Mouse (Mus musculus): ENCODE data around the gene Scoc. TPM values are rescaled to one million over a fixed set of nuclear protein-coding genes. Genes with fewer than 3 reads are reported as not detected.

Gene Scoc
- polyA plus RNA-seq, 1 experiment from 2014 or later, result 109 TPM

DNA sequence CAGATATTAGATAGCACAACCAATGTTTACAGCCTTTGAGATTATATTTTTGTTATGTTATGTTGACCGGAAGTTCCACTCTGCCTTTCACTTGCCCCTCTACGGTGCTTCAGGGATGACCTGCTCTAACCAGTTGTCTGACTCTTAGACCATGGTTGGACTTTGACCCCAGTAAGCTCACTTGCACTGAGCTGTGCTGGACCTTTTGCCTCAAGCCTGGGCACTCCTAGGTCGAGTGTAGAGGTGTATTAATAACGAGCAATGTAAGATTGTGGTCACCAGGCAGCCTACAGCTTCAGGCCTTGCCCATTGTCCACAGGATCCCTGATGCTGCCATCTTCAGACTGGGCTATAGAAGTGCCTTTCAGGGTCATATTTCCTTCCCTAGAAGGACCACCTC lies 60.5 kb downstream of the Scoc start:
- Histone ChIP-seq H3K27ac (no peak overlapping the region), H3K27me3 (no peaks in the 10 kb centered on the region), H3K36me3 (no peaks in the 10 kb centered on the region), H3K4me3 (replicated peaks) (no peak overlapping the region), H3K4me2 (no peak overlapping the region), H3K9me3 (no peaks in the 10 kb centered on the region), H3K4me1 (replicated peaks) (no peaks in the 10 kb centered on the region), H3K9ac (replicated peaks) (no peak overlapping the region)
- WGBS, result 76% methylated on average over 4 of the region's 4 CpGs
- no peak for ATAC-seq (ENCODE audit: insufficient number of reproducible peaks, insufficient read depth, low FRiP score, low TSS enrichment, low read depth)

- WGBS, result 91% methylated on average over 6 of the region's 6 CpGs
- Histone ChIP-seq H3K9ac (replicated peaks) (no peak overlapping the region), H3K9me3 (no peaks in the 10 kb centered on the region), H3K4me3 (replicated peaks) (no peak overlapping the region), H3K27me3 (no peaks in the 10 kb centered on the region), H3K4me2 (no peak overlapping the region), H3K27ac (no peak overlapping the region), H3K4me1 (replicated peaks) (no peaks in the 10 kb centered on the region), H3K36me3 (no peaks in the 10 kb centered on the region)
- ATAC-seq (ENCODE audit: insufficient number of reproducible peaks, insufficient read depth, low FRiP score, low TSS enrichment, low read depth), result no peak
These were observed 61.5 kb downstream of the Scoc start for GRCm38 (mm10) chr8:83396680-83397079.

DNA sequence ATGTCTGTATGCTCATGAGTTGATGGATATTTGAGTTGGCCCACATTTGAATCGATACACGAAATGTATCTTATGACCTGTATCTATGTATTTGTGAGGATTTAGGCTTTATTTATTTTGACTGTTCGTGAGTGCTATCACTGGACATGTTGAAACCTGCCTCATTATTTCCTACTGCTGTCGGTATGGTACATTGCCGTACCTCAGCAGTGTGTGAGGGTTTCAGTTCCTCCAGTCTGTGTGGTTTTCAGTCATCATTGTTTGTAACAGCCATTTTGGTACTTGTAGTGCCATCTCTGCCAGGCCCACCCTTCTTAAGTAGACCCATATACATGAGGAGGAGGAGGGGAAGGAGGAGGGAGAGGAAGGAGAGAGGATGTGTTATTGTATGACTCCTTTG lies 63.9 kb downstream of the Scoc start:
- no peaks in the 10 kb centered on the region for H3K36me3 ChIP-seq
- H3K9me3 ChIP-seq, result no peaks in the 10 kb centered on the region
- peaks cover 5% of the 10 kb centered on the region; the same call in 1 of the 2 replicates for H3K4me1 ChIP-seq (replicated peaks)
- no peak overlapping the region for H3K27ac ChIP-seq
- H3K4me2 ChIP-seq, result no peak overlapping the region
- H3K4me3 ChIP-seq (replicated peaks), result no peak overlapping the region
- peaks cover 15% of the 10 kb centered on the region for H3K27me3 ChIP-seq
- no peak overlapping the region for H3K9ac ChIP-seq (replicated peaks)
- ATAC-seq (ENCODE audit: insufficient number of reproducible peaks, insufficient read depth, low FRiP score, low TSS enrichment, low read depth), result no peak
- 90% methylated on average over 5 of the region's 5 CpGs for WGBS

GRCm38 (mm10) chr8:83392521-83392920 lies 65.7 kb downstream of the Scoc start:
- Histone ChIP-seq H3K27me3 (peaks cover 25% of the 10 kb centered on the region), H3K27ac (no peak overlapping the region), H3K36me3 (no peaks in the 10 kb centered on the region), H3K9me3 (no peaks in the 10 kb centered on the region), H3K4me2 (no peak overlapping the region), H3K4me1 (replicated peaks) (peaks cover 5% of the 10 kb centered on the region; the same call in 1 of the 2 replicates), H3K9ac (replicated peaks) (no peak overlapping the region), H3K4me3 (replicated peaks) (no peak overlapping the region)
- WGBS, result 59% methylated on average over 1 of the region's 1 CpGs
- no peak for ATAC-seq (ENCODE audit: insufficient number of reproducible peaks, insufficient read depth, low FRiP score, low TSS enrichment, low read depth)

GRCm38 (mm10) chr8:83390006-83390701 lies 68.0 kb downstream of the Scoc start:
- Histone ChIP-seq H3K9ac (replicated peaks) (peak overlapping the region; percentile 66), H3K4me2 (peak overlapping the region; percentile 87), H3K36me3 (no peaks in the 10 kb centered on the region), H3K9me3 (no peaks in the 10 kb centered on the region), H3K4me3 (replicated peaks) (peak overlapping the region; percentile 58), H3K27me3 (peaks cover 25% of the 10 kb centered on the region), H3K27ac (no peak overlapping the region), H3K4me1 (replicated peaks) (peaks cover 5% of the 10 kb centered on the region; the same call in 1 of the 2 replicates)
- 4% methylated on average over 14 of the region's 14 CpGs for WGBS
- no peak for ATAC-seq (ENCODE audit: insufficient number of reproducible peaks, insufficient read depth, low FRiP score, low TSS enrichment, low read depth)

- H3K9ac ChIP-seq (replicated peaks), result peak within 1 kb of the TSS; percentile 66
- peaks cover 25% of the 10 kb centered on the region for H3K27me3 ChIP-seq
- peak within 1 kb of the TSS; percentile 87 for H3K4me2 ChIP-seq
- peak; percentile 76; the same call in 1 of the 2 replicates for ATAC-seq (ENCODE audit: insufficient number of reproducible peaks, insufficient read depth, low FRiP score, low TSS enrichment, low read depth)
- 4% methylated on average over 41 of the region's 41 CpGs for whole genome bisulfite sequencing
- no peaks in the 10 kb centered on the region for H3K9me3 ChIP-seq
- peak within 1 kb of the TSS; percentile 58 for H3K4me3 ChIP-seq (replicated peaks)
- H3K4me1 ChIP-seq (replicated peaks), result peaks cover 5% of the 10 kb centered on the region; the same call in 1 of the 2 replicates
- H3K27ac ChIP-seq, result no peak within 1 kb of the TSS
- no peaks in the 10 kb centered on the region for H3K36me3 ChIP-seq
These were observed 68.7 kb downstream of the Scoc start, which contains the start of gene Clgn for GRCm38 (mm10) chr8:83389316-83390005. Gene Clgn (plus strand): TSS chr8:83389867.

DNA sequence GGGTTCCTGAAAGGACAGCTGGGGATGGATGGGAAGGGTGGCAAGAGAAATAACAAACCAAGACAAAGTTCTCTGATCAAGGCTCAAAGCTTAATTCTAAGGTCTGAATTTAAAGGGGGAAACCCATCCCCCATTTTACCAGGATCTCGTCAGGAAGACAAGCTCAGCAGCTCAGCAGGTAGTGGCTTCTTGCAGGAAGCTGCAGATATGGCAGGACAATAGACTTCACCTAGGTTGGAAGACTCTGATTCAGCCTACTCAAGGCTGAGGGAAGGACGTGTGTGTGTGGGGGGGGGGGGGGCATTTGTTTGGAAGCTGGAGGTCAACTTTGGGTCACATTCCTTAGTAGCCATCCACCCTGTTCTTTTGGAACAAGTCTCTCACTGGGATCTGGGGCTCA lies 75.3 kb downstream of the Scoc start:
- 24% methylated on average over 2 of the region's 2 CpGs for whole genome bisulfite sequencing
- no peak overlapping the region for H3K9ac ChIP-seq (replicated peaks)

DNA sequence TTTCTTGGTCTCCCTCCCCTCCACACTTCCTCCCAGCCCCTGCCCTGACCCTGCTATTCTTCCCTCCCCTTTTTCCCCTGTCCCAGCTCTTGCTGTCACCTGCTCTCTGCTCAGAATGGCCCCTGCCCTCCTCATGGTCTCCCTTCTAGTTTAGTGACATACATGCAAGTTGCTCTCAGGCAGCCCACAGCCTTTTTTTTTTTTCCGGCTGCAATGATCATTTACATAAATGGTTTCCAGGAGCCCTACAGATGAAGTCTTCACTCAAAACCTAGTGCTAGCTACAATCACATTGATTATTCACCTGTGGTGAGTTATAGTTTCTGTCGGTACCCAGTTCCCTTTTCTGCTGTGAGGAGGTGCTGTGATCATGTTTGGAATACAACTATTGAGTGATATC lies 77.2 kb downstream of the Scoc start:
- H3K27ac ChIP-seq, result no peak overlapping the region
- H3K9me3 ChIP-seq, result no peaks in the 10 kb centered on the region
- no peaks in the 10 kb centered on the region for H3K36me3 ChIP-seq
- WGBS, result 83% methylated on average over 2 of the region's 2 CpGs
- no peak overlapping the region for H3K9ac ChIP-seq (replicated peaks)
- no peak for ATAC-seq (ENCODE audit: insufficient number of reproducible peaks, insufficient read depth, low FRiP score, low TSS enrichment, low read depth)
- no peak overlapping the region for H3K4me2 ChIP-seq
- no peaks in the 10 kb centered on the region for H3K27me3 ChIP-seq
- no peaks in the 10 kb centered on the region for H3K4me1 ChIP-seq (replicated peaks)
- no peak overlapping the region for H3K4me3 ChIP-seq (replicated peaks)

More for the DNA sequence above, 75.3 kb downstream of the Scoc start:
- Histone ChIP-seq H3K27me3 (no peaks in the 10 kb centered on the region), H3K4me1 (replicated peaks) (no peaks in the 10 kb centered on the region), H3K36me3 (no peaks in the 10 kb centered on the region), H3K4me3 (replicated peaks) (no peak overlapping the region), H3K4me2 (no peak overlapping the region), H3K9me3 (no peaks in the 10 kb centered on the region), H3K27ac (no peak overlapping the region)
- ATAC-seq (ENCODE audit: insufficient number of reproducible peaks, insufficient read depth, low FRiP score, low TSS enrichment, low read depth), result no peak

DNA sequence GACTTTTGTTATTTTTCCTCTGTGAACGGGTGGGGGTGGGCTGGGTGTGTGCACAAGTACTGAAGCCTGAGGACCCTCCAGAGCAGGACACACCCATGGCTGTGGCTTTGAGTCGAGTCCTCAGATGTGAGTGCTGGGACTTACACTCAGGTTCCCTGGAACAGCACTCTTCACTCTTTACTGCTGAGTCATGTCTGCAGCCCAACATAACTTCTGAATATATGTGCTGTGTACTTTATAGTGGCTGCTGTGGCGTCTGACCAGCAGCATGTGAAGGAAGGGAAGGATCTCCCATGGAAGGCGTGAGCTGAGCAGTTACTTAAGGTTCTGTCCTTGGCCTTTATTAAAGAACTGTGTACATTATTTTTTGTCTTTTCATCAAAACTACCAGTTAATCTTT lies 78.0 kb downstream of the Scoc start:
- H3K36me3 ChIP-seq, result no peaks in the 10 kb centered on the region
- no peaks in the 10 kb centered on the region for H3K9me3 ChIP-seq
- H3K4me2 ChIP-seq, result no peak overlapping the region
- H3K4me1 ChIP-seq (replicated peaks), result no peaks in the 10 kb centered on the region
- ATAC-seq (ENCODE audit: insufficient number of reproducible peaks, insufficient read depth, low FRiP score, low TSS enrichment, low read depth), result no peak
- no peak overlapping the region for H3K27ac ChIP-seq
- no peaks in the 10 kb centered on the region for H3K27me3 ChIP-seq
- WGBS, result 69% methylated on average over 4 of the region's 4 CpGs
- H3K9ac ChIP-seq (replicated peaks), result no peak overlapping the region
- no peak overlapping the region for H3K4me3 ChIP-seq (replicated peaks)
